Mouse (Mus musculus): ENCODE results near the gene Zfp108.

DNA sequence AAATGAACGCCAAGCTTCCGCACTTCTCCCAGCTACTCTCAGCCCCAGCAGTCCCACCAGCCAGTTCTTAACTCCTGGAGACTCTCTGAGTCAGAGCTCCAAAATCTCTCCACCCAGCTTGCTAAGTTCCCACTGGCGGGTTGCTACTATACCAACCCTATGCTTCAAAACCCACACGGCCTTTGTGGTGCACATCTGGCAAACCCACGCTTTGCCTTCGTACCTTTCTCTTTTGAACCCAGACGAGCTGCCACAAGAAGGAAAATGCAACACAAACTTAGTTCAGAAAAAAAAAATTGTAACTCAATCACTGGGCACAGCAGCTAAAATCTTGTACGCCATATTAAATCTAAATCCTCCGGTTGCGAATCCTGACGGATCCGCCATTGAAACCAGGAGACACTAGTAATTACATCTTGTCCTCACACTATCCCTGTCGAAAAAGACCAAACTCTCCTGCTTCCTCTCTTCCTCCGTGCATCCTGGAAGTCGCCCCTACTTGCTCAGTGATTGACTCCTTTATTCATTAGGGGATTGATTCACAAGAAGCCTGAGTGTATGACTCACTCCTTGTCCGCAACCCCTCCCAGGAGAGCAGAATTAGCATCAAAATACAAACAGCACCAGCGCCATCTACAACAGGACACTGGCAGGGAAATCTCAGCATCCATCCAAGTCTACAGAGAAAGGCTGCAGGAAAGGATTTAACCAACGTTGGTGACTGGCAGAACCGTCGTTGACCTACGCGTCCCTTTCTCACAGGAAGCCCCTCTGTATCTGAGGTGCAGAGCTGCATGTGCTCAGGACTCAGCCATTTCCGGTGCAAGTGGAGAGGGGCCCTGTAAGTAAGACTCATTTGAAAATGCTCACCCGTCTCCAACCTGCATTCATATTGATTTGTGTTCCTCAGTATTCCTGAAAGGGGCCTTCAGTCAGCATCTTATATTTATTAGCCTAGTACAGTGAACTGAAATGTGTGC is 13.9 kb downstream of the Zfp108 start:
- TF ChIP-seq POLR2A (IDR thresholded peaks at IDR 0.05; ENCODE audit: control insufficient read depth, extremely low read depth, insufficient read depth, low read length, poor library complexity) = no peak
- TF ChIP-seq CTCF (IDR thresholded peaks at IDR 0.05; ENCODE audit: borderline replicate concordance, control insufficient read depth, extremely low read depth, insufficient read depth, low read length, poor library complexity) = no peak

Measured in thymus, adult 2 months (tissue).